Mouse (Mus musculus) 3134 (cell line): ENCODE measurements around the gene Adamts6.

Source experiments
- DNase-seq: peaks from one replicate; pipeline ENCODE4 v3.0.0-alpha.2; 2011; ENCODE audit warnings: low spot score; ENCODE audit not compliant: insufficient read length; ENCODE audit errors: extremely low read depth

Adamts6 gene

GRCm38 (mm10) chr13:104453271-104453974 is 165.8 kb downstream of the Adamts6 start:
- no peak for DNase-seq

- DNase-seq = peak; percentile 51
These were observed 172.7 kb downstream of the Adamts6 start for GRCm38 (mm10) chr13:104460287-104460686.

- no peak for DNase-seq
These were observed 180.4 kb downstream of the Adamts6 start for GRCm38 (mm10) chr13:104468061-104468460.

- no peak for DNase-seq
These were observed 188.8 kb downstream of the Adamts6 start for GRCm38 (mm10) chr13:104476285-104476956.

DNA sequence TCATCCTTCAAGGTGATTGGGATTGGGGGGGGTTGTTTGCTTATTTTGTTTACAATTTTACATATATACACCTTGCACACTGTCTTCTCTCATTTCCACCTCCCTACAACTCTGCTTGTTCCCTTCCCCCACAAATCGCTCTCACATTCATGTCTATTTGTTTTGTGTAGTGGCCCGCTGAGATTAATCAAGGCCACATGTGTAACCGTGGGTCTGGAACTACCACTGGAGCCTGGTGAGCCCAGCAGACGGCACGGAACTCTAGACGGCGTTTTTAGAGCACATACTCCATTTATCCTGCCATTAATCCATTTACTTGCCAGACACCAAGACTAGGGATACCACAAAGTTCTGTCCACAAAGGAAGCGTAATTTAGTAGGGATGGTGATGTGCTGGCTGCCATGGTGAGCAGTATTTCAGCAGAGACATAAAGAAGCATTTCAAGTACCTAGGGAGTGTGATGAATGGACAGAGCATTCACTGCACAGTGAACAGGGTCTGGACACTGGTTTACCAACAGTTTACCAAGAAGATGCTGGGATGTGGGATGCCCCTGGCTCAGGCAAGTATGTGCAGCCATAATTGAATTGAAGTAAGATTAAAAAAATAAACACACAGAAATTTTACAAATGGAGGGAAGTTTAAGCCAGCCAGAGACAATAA is 194.9 kb downstream of the Adamts6 start:
- DNase-seq = no peak

DNA sequence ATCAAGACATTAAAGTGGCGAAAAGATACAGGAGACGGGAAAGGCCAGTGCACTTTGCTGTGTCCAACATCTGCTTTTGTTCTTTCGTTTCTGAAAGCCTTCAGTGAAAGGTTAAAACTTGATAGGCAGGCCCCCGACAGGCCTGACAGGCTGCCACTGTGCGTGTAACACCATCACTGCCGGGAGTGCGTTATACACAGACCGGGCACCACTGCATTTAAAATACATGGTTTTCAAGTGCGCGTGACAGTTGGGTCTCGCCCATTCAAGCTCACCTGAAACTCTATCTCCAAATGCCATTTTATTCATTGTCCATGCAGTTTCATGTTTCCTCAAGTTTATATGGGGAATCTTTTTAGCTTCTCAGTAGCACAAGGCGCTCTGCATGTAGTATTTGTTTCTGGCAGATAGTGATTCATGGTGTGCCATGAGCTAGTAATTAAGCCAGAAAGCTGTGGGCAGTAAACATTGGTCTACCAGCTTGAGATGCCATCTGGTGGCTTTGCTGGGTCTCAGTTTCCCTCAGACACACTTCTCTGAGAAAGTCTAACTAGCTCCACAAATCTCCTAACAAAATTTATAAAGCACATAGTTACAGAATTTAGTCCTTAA is 195.6 kb downstream of the Adamts6 start:
- no peak for DNase-seq

DNA sequence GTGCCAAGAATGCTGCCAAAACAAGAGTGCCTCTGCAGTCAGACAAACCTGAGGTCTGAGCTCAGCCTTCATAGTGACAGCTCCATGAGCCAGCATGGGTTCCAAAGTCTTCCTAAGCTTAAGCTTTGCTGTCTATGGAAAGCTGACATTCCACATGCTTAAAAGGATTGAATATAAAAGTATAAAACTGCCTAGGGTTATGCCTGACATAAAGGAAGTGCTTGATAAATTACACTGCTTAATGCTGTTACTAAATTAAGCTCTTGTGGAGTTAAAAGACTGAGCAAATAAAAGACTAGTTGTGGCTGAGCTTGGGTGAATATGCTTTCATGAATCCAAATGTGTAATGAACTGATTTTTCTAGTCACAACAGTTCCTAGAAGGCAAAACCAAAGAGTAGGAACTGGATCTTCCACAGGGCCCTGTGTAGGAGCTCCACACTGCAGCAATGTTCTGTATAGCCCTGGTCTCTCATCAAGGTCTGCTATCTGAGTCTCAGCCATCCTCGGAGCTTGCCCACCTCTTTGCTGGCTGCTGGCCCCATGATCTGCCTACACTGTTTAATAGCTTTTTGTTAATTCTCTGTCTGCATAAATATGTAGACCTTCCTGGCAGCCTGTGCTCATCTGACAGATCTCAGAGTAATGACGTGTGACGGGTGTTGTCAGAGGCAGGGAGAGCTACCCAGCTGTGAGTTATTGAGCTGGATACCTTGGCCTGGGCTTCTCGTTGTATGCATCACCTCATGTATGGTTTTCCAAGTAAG is 203.6 kb downstream of the Adamts6 start:
- no peak for DNase-seq

- no peak for DNase-seq
These were observed 205.9 kb downstream of the Adamts6 start for GRCm38 (mm10) chr13:104493466-104493993.

- DNase-seq = no peak
These were observed 206.7 kb downstream of the Adamts6 start for GRCm38 (mm10) chr13:104494200-104494873.

DNA sequence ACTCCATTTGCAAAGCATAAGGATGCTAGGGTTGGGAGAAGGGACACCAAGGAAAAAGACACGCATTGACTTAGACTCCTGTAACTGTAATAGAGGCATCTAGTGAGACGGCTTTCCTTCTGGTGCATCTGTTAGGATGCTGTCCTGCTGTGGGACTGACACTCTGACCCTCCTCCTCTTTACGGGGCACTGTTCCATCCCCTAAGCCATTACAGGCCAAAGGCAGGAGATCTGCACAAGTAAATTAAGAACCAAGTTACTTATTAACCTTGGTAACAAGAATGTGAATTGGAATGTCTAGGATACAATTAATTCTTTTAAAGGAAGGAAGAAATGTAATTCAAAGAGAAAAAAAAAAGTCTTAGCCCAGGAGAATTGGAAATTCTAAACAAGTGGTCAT is 210.0 kb downstream of the Adamts6 start:
- DNase-seq = no peak

GRCm38 (mm10) chr13:104498669-104499068 is 211.0 kb downstream of the Adamts6 start:
- DNase-seq = no peak

GRCm38 (mm10) chr13:104499116-104500040 is 211.7 kb downstream of the Adamts6 start:
- peak; percentile 44 for DNase-seq

GRCm38 (mm10) chr13:104502406-104502805 is 214.8 kb downstream of the Adamts6 start:
- no peak for DNase-seq

GRCm38 (mm10) chr13:104504043-104504442 is 216.4 kb downstream of the Adamts6 start:
- no peak for DNase-seq

GRCm38 (mm10) chr13:104506165-104506875 is 218.7 kb downstream of the Adamts6 start:
- no peak for DNase-seq

- DNase-seq = no peak
These were observed 220.0 kb downstream of the Adamts6 start for GRCm38 (mm10) chr13:104507671-104508070.

DNA sequence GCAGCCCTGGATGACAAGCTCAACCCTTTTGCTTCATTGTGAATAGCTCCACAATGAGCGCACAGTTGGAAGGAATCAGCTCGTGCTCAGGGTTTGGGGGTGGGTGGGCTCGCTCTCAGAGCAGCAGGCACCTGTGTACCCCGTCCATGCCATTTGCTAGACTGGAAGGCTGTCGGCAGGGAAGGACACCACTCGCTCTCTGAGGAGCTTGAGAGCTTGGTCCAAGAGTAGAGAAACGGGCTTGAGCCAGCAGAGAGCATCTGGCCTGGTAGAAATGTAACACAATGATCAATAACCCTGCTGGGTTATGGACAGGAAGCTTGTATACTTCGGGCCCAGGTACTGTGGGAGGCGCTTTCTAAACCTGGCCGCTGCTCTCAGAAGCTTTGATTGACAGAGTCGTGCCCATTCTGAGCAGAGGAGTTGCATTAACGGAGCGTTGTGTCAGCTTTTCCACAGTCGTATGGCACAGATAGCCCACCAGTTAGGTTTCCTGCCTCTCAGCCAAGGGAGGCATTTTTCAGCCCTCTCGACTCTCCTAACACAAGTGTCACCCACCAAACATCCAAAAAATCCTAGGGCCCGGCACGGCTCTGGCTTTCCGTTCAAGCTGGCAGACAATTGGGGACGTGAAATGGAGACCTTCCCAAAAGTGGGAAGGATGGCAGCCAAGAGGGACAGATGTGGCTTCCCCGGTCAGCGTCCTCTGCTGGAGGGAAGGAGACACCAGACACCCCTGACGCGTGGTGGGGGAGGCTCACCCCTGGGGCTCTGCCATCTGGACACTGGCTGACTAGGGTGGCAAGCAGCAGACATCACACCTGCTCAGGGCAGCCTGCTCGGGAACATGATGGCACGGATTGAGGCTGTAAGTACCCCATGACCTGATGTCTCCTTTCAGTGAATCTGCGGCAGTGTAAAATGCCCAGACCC is 222.2 kb downstream of the Adamts6 start:
- no peak for DNase-seq
